In genomic region chr9:46392641-46393321, GRCm38 (mm10) we compare ENCODE assay signal across 7 mouse cellular contexts.
A peak's percentile ranks its signal among the peaks of the same experiment; 100 is the strongest.
DNase-seq lines count a peak whose midpoint lies in the region; ATAC-seq and TF ChIP-seq lines count a peak whose summit lies in the region.

No protein-coding gene starts in this region.

- no peak for TF ChIP-seq POLR2A in bone marrow, adult 2 months (IDR thresholded peaks at IDR 0.05; ENCODE audit: borderline replicate concordance, control insufficient read depth, low read depth, low read length)

- no peak overlapping the region for H3K4me3 ChIP-seq in G1E (ENCODE audit: low read depth, low read length)
- no peak overlapping the region for H3K4me3 ChIP-seq in bone marrow, adult 2 months (replicated peaks; ENCODE audit: control insufficient read depth, low read depth, low read length)
- no peak overlapping the region for H3K4me3 ChIP-seq in forebrain, embryonic 11.5 days (ENCODE audit: low read depth, low read length)
- H3K4me3 ChIP-seq in hindbrain, embryonic 14.5 days (replicated peaks; ENCODE audit: low read length) = no peak overlapping the region
- H3K4me3 ChIP-seq in left cerebral cortex, adult 2 months = peak overlapping the region; percentile 5; the same call in 1 of the 2 replicates
- no peak overlapping the region; the same call in 1 of the 2 replicates for H3K4me3 ChIP-seq in midbrain, embryonic 12.5 days

- peak; percentile 7 for DNase-seq in G1E (ENCODE audit: low spot score)
- DNase-seq in forebrain, embryonic 11.5 days (ENCODE audit: low spot score) = peak; percentile 81
- peak; percentile 78 for DNase-seq in hindbrain, embryonic 14.5 days (ENCODE audit: low spot score)
- DNase-seq in left cerebral cortex, adult 2 months (ENCODE audit: extremely low spot score in 1 of 2, low spot score in 2 of 2) = peak; percentile 61 to 77
- DNase-seq in spleen, postnatal 4 days (ENCODE audit: low spot score in 2 of 2) = peak; percentile 16 to 75

- no peak overlapping the region for H3K27ac ChIP-seq in bone marrow, adult 2 months (ENCODE audit: control insufficient read depth, insufficient read depth, low read depth, low read length, poor library complexity)
- no peak overlapping the region for H3K27ac ChIP-seq in forebrain, embryonic 11.5 days (ENCODE audit: low read depth, low read length)
- no peak overlapping the region for H3K27ac ChIP-seq in hindbrain, embryonic 14.5 days
- H3K27ac ChIP-seq in left cerebral cortex, adult 2 months = 0 out of 2 replicates have a peak overlapping the region, but pooled peaks have one; percentile 24
- no peak overlapping the region for H3K27ac ChIP-seq in midbrain, embryonic 12.5 days (replicated peaks)

- H3K4me2 ChIP-seq in forebrain, embryonic 11.5 days (ENCODE audit: low read depth, low read length, severe bottlenecking) = no peak overlapping the region
- H3K4me2 ChIP-seq in hindbrain, embryonic 14.5 days (replicated peaks) = peak overlapping the region; percentile 25; the same call in 1 of the 2 replicates
- peak overlapping the region; percentile 25 for H3K4me2 ChIP-seq in midbrain, embryonic 12.5 days (replicated peaks)

- H3K27me3 ChIP-seq in G1E (ENCODE audit: insufficient read depth, low read length) = 0 out of 2 replicates have a peak, but pooled peaks cover 2% of the 10 kb centered on the region
- peaks cover 4% of the 10 kb centered on the region; the same call in 1 of the 2 replicates for H3K27me3 ChIP-seq in forebrain, embryonic 11.5 days (ENCODE audit: control insufficient read depth, insufficient read depth, low read length)
- H3K27me3 ChIP-seq in hindbrain, embryonic 14.5 days (ENCODE audit: control insufficient read depth, insufficient read depth, low read length) = no peaks in the 10 kb centered on the region; the same call in 1 of the 2 replicates
- peaks cover 41% of the 10 kb centered on the region for H3K27me3 ChIP-seq in midbrain, embryonic 12.5 days

- TF ChIP-seq CTCF in G1E (IDR thresholded peaks at IDR 0.05; ENCODE audit: low read depth, low read length) = 0 out of 2 replicates have a peak, but pooled peaks have one; percentile 37
- peak; percentile 53; the same call in 1 of the 2 replicates for TF ChIP-seq CTCF in bone marrow, adult 2 months (IDR thresholded peaks at IDR 0.05; ENCODE audit: control insufficient read depth, insufficient read depth, low read length)
- TF ChIP-seq CTCF in left cerebral cortex, adult 2 months (IDR thresholded peaks at IDR 0.05) = peak; percentile 100

- no peaks in the 10 kb centered on the region for H3K4me1 ChIP-seq in G1E (ENCODE audit: insufficient read depth, low read depth, low read length)
- no peaks in the 10 kb centered on the region for H3K4me1 ChIP-seq in bone marrow, adult 2 months (ENCODE audit: control insufficient read depth, insufficient read depth, low read length)
- H3K4me1 ChIP-seq in forebrain, embryonic 11.5 days (replicated peaks; ENCODE audit: control insufficient read depth, insufficient read depth, low read length) = peaks cover 8% of the 10 kb centered on the region
- peaks cover 16% of the 10 kb centered on the region for H3K4me1 ChIP-seq in hindbrain, embryonic 14.5 days (replicated peaks; ENCODE audit: control insufficient read depth, insufficient read depth, low read length)
- peaks cover 25% of the 10 kb centered on the region for H3K4me1 ChIP-seq in midbrain, embryonic 12.5 days

- H3K9me3 ChIP-seq in G1E (replicated peaks) = peaks cover 10% of the 10 kb centered on the region; the same call in 1 of the 2 replicates
- H3K9me3 ChIP-seq in forebrain, embryonic 11.5 days (ENCODE audit: control insufficient read depth, low read length) = no peaks in the 10 kb centered on the region
- no peaks in the 10 kb centered on the region for H3K9me3 ChIP-seq in hindbrain, embryonic 14.5 days (ENCODE audit: control insufficient read depth, low read length)
- H3K9me3 ChIP-seq in midbrain, embryonic 12.5 days = no peaks in the 10 kb centered on the region

- H3K36me3 ChIP-seq in G1E (replicated peaks) = no peaks in the 10 kb centered on the region
- no peaks in the 10 kb centered on the region for H3K36me3 ChIP-seq in forebrain, embryonic 11.5 days (ENCODE audit: control insufficient read depth, insufficient read depth, low read length)
- H3K36me3 ChIP-seq in hindbrain, embryonic 14.5 days (replicated peaks; ENCODE audit: control insufficient read depth, insufficient read depth) = no peaks in the 10 kb centered on the region
- no peaks in the 10 kb centered on the region for H3K36me3 ChIP-seq in midbrain, embryonic 12.5 days

- 9% methylated on average over 23 of the region's 23 CpGs for WGBS in bone marrow, adult 2 months
- WGBS in forebrain, embryonic 11.5 days = 5% methylated on average over 23 of the region's 23 CpGs
- WGBS in hindbrain, embryonic 14.5 days = 6% methylated on average over 23 of the region's 23 CpGs
- 7% methylated on average over 23 of the region's 23 CpGs for WGBS in midbrain, embryonic 12.5 days

- ATAC-seq in G1E (ENCODE audit: extremely low read depth, insufficient number of reproducible peaks, low FRiP score, poor library complexity, severe bottlenecking) = no peak
- ATAC-seq in forebrain, embryonic 11.5 days (replicated peaks; ENCODE audit: low FRiP score) = no peak; the same call in 1 of the 2 replicates
- ATAC-seq in hindbrain, embryonic 14.5 days (ENCODE audit: low FRiP score) = peak; percentile 19; the same call in 1 of the 2 replicates
- ATAC-seq in midbrain, embryonic 12.5 days (ENCODE audit: low FRiP score, low read depth) = no peak

- no peak overlapping the region for H3K9ac ChIP-seq in forebrain, embryonic 11.5 days (ENCODE audit: low read length)
- H3K9ac ChIP-seq in hindbrain, embryonic 14.5 days = no peak overlapping the region
- H3K9ac ChIP-seq in midbrain, embryonic 12.5 days (replicated peaks) = 0 out of 2 replicates have a peak overlapping the region, but pooled peaks have one; percentile 4

- intact Hi-C loops in left cerebral cortex, adult 2 months (cut with DNase I) = loop anchor here (5.0 to 10.0 kb wide), 4 partner anchors 210 to 422 kb away; no protein-coding TSS in a partner anchor

Comparison
In these comparisons a context has a peak if more than half of its experiments do, and no peak if none do; other contexts are left out.
1. DNase-seq: peak in every context shown above with its lines; median percentile 81 in forebrain, embryonic 11.5 days; 78 in hindbrain, embryonic 14.5 days; 69 in left cerebral cortex, adult 2 months; 46 in spleen, postnatal 4 days; 7 in G1E.
2. CTCF ChIP-seq: peak in every context shown above with its lines; median percentile 100 in left cerebral cortex, adult 2 months; 53 in bone marrow, adult 2 months; 37 in G1E.